In genomic region chr10:8100489-8100888, GRCm38 (mm10) we compare ENCODE assay signal across 14 mouse cellular contexts.
"Had no signal": no experiment of that assay in that cellular context is flagged by ENCODE, and none has a peak within 500 bp of the region (broad histone marks: within the 10 kb centered on the region; RNA-seq: fewer than 3 reads in every experiment).

No protein-coding gene starts in this region.

- H3K4me2 ChIP-seq: lung, embryonic 14.5 days; midbrain, embryonic 12.5 days; neural tube, embryonic 12.5 days; stomach, embryonic 15.5 days had no signal

- H3K4me1 ChIP-seq: neural tube, embryonic 12.5 days; stomach, embryonic 15.5 days had no signal

- H3K36me3 ChIP-seq: midbrain, embryonic 12.5 days; neural tube, embryonic 12.5 days; stomach, embryonic 15.5 days had no signal

- H3K4me3 ChIP-seq: megakaryocyte, embryonic 14.5 days; midbrain, embryonic 12.5 days; neural tube, embryonic 12.5 days; stomach, embryonic 15.5 days had no signal

- H3K27me3 ChIP-seq: megakaryocyte, embryonic 14.5 days; midbrain, embryonic 12.5 days; neural tube, embryonic 12.5 days; stomach, embryonic 15.5 days had no signal

- H3K27ac ChIP-seq: macrophage; midbrain, embryonic 12.5 days; neural tube, embryonic 12.5 days; stomach, embryonic 15.5 days; stomach, postnatal 0 days had no signal

- DNase-seq: lung, adult 18-20 months; lung, embryonic 14.5 days; lung, postnatal 10 days; midbrain, embryonic 14.5 days; right cerebral cortex, postnatal 14 days; thymus, adult 2 months; thymus, postnatal 25 days; thymus, postnatal 4 days had no signal

- H3K9me3 ChIP-seq: stomach, embryonic 15.5 days had no signal

- H3K9ac ChIP-seq: lung, embryonic 14.5 days; midbrain, embryonic 12.5 days; neural tube, embryonic 12.5 days; stomach, embryonic 15.5 days had no signal
